Comparison of ENCODE assay signal across 8 mouse cellular contexts in genomic region chr7:44589946-44590345, GRCm38 (mm10). TPM values are rescaled to one million over a fixed set of nuclear protein-coding genes. Genes with fewer than 3 reads are reported as not detected.
DNase-seq lines count a peak whose midpoint lies in the region; ATAC-seq and TF ChIP-seq lines count a peak whose summit lies in the region.

No protein-coding gene starts in this region.

- no peak for ATAC-seq in lung, postnatal 0 days
- ATAC-seq in hindbrain, embryonic 16.5 days = no peak
- ATAC-seq in liver, embryonic 16.5 days (ENCODE audit: low read depth) = no peak
- no peak for ATAC-seq in erythroblast, adult 5-6 weeks (replicated peaks; ENCODE audit: low FRiP score, poor library complexity, severe bottlenecking)

- no peaks in the 10 kb centered on the region for H3K9me3 ChIP-seq in lung, postnatal 0 days (ENCODE audit: low read length)
- H3K9me3 ChIP-seq in hindbrain, embryonic 16.5 days (ENCODE audit: control insufficient read depth, low read length) = no peaks in the 10 kb centered on the region
- no peaks in the 10 kb centered on the region for H3K9me3 ChIP-seq in liver, embryonic 16.5 days (replicated peaks; ENCODE audit: control insufficient read depth, low read length)

- TF ChIP-seq CTCF in lung, postnatal 0 days (IDR thresholded peaks at IDR 0.05) = no peak
- TF ChIP-seq CTCF in cortical plate, adult 2 months (IDR thresholded peaks at IDR 0.05; ENCODE audit: extremely low read depth, insufficient read depth, low read length) = no peak

- H3K27ac ChIP-seq in lung, postnatal 0 days (ENCODE audit: low read length) = no peak overlapping the region
- no peak overlapping the region for H3K27ac ChIP-seq in cortical plate, adult 2 months (ENCODE audit: insufficient read depth, low read length)
- peak overlapping the region; percentile 71 for H3K27ac ChIP-seq in hindbrain, embryonic 16.5 days (ENCODE audit: low read depth, low read length)
- no peak overlapping the region for H3K27ac ChIP-seq in liver, embryonic 16.5 days (ENCODE audit: low read length)

- H3K36me3 ChIP-seq in lung, postnatal 0 days (ENCODE audit: insufficient read depth, low read length) = no peaks in the 10 kb centered on the region
- no peaks in the 10 kb centered on the region for H3K36me3 ChIP-seq in hindbrain, embryonic 16.5 days (ENCODE audit: control insufficient read depth, insufficient read depth, low read length)
- H3K36me3 ChIP-seq in liver, embryonic 16.5 days (ENCODE audit: control insufficient read depth, insufficient read depth) = no peaks in the 10 kb centered on the region

- no peak overlapping the region for H3K9ac ChIP-seq in lung, postnatal 0 days (replicated peaks; ENCODE audit: low read depth)
- peak overlapping the region; percentile 63 for H3K9ac ChIP-seq in hindbrain, embryonic 16.5 days (ENCODE audit: low read depth, low read length)
- no peak overlapping the region for H3K9ac ChIP-seq in liver, embryonic 16.5 days (ENCODE audit: low read depth, low read length)

- no peak for TF ChIP-seq EP300 in lung, postnatal 0 days (IDR thresholded peaks at IDR 0.05)

- H3K4me2 ChIP-seq in lung, postnatal 0 days (replicated peaks; ENCODE audit: low read depth, low read length) = peak overlapping the region; percentile 97
- peak overlapping the region; percentile 91 for H3K4me2 ChIP-seq in hindbrain, embryonic 16.5 days (ENCODE audit: low read length)
- H3K4me2 ChIP-seq in liver, embryonic 16.5 days (ENCODE audit: low read depth, low read length) = peak overlapping the region; percentile 19; the same call in 1 of the 2 replicates

- peaks cover 8% of the 10 kb centered on the region; the same call in 1 of the 2 replicates for H3K27me3 ChIP-seq in lung, postnatal 0 days (replicated peaks; ENCODE audit: insufficient read depth, low read length)
- no peaks in the 10 kb centered on the region for H3K27me3 ChIP-seq in hindbrain, embryonic 16.5 days (replicated peaks; ENCODE audit: control insufficient read depth, insufficient read depth, low read length)
- H3K27me3 ChIP-seq in liver, embryonic 16.5 days (ENCODE audit: control insufficient read depth, insufficient read depth, low read depth, low read length) = peaks cover 91% of the 10 kb centered on the region

- 3% methylated on average over 13 of the region's 13 CpGs for WGBS in lung, postnatal 0 days
- WGBS in hindbrain, embryonic 16.5 days = 3% methylated on average over 13 of the region's 13 CpGs
- WGBS in liver, embryonic 16.5 days (ENCODE audit: insufficient replicate concordance) = 7% methylated on average over 13 of the region's 13 CpGs

- 0 out of 2 replicates have a peak, but pooled peaks cover 13% of the 10 kb centered on the region for H3K4me1 ChIP-seq in lung, postnatal 0 days (ENCODE audit: insufficient read depth, low read depth, low read length)
- peaks cover 5% of the 10 kb centered on the region; the same call in 1 of the 2 replicates for H3K4me1 ChIP-seq in cortical plate, adult 2 months (ENCODE audit: control insufficient read depth, insufficient read depth, low read length)
- H3K4me1 ChIP-seq in hindbrain, embryonic 16.5 days (ENCODE audit: control insufficient read depth, insufficient read depth, low read depth, low read length) = peaks cover 53% of the 10 kb centered on the region
- H3K4me1 ChIP-seq in liver, embryonic 16.5 days (ENCODE audit: control insufficient read depth, low read depth, low read length) = peaks cover 10% of the 10 kb centered on the region; the same call in 1 of the 2 replicates

- no peak for DNase-seq in lung, postnatal 0 days (ENCODE audit: low spot score)
- DNase-seq in lung, postnatal 36 days = no peak
- DNase-seq in adrenal gland, postnatal 14 days = no peak
- no peak for DNase-seq in adrenal gland, postnatal 36 days

- no peak for TF ChIP-seq POLR2A in cortical plate, adult 2 months (IDR thresholded peaks at IDR 0.05; ENCODE audit: extremely low read depth, insufficient read depth, low read length)

- no peak overlapping the region for H3K4me3 ChIP-seq in lung, postnatal 0 days (ENCODE audit: low read depth, low read length)
- peak overlapping the region; percentile 43 for H3K4me3 ChIP-seq in cortical plate, adult 2 months (ENCODE audit: insufficient read depth, low read length)
- peak overlapping the region; percentile 72 for H3K4me3 ChIP-seq in hindbrain, embryonic 16.5 days (ENCODE audit: low read length)
- no peak overlapping the region for H3K4me3 ChIP-seq in liver, embryonic 16.5 days (ENCODE audit: low read depth, low read length)

RNA-seq across cellular contexts. Expression of gene Kcnc3, which starts 0.5 kb away (rescaled TPM):
- polyA plus RNA-seq in lung, postnatal 0 days (2015; fragmentation: Nextera tagmentation; extraction: Ambion mirVana) = 3.8 TPM in 2 replicates
- polyA plus RNA-seq in cortical plate, adult 2 months (2012; rRNA removed) = 54.9 and 62.0 TPM in 2 replicates
- polyA plus RNA-seq in hindbrain, embryonic 16.5 days (2015; fragmentation: Nextera tagmentation; extraction: Ambion mirVana) = 6.4 and 8.5 TPM in 2 replicates
- 0.06 and 0.07 TPM in 2 replicates for polyA plus RNA-seq in liver, embryonic 16.5 days (2015; fragmentation: Nextera tagmentation; extraction: Ambion mirVana)
- total RNA-seq in erythroblast, adult 5-6 weeks (2015; ENCODE audit: low replicate concordance) = not detected in 2 replicates
- total RNA-seq in erythroblast, adult 5-6 weeks (2017; ENCODE audit: low replicate concordance) = 0.42 TPM in 1 of 2 replicates, not detected in the other
- total RNA-seq in adrenal gland, postnatal 14 days (2021) = 5.5 and 6.8 TPM in 2 replicates
- 1 to 10 TPM; 2.6 to 3.9 TPM for total RNA-seq in adrenal gland, postnatal 36 days (2021)

RNA-seq across cellular contexts. Expression of gene Napsa, which starts 17.8 kb away (rescaled TPM):
- polyA plus RNA-seq in lung, postnatal 0 days (2015; fragmentation: Nextera tagmentation; extraction: Ambion mirVana) = 824 and 832 TPM in 2 replicates
- 0.26 and 0.61 TPM in 2 replicates for polyA plus RNA-seq in cortical plate, adult 2 months (2012; rRNA removed)
- polyA plus RNA-seq in hindbrain, embryonic 16.5 days (2015; fragmentation: Nextera tagmentation; extraction: Ambion mirVana) = 1.1 and 1.6 TPM in 2 replicates
- polyA plus RNA-seq in liver, embryonic 16.5 days (2015; fragmentation: Nextera tagmentation; extraction: Ambion mirVana) = 11.5 and 12.2 TPM in 2 replicates
- total RNA-seq in erythroblast, adult 5-6 weeks (2015; ENCODE audit: low replicate concordance) = 66.9 TPM in 2 replicates
- total RNA-seq in erythroblast, adult 5-6 weeks (2017; ENCODE audit: low replicate concordance) = 18.0 and 26.1 TPM in 2 replicates
- 2.0 and 10.4 TPM in 2 replicates for total RNA-seq in adrenal gland, postnatal 14 days (2021)
- under 1 TPM; 0.40 to 0.89 TPM for total RNA-seq in adrenal gland, postnatal 36 days (2021)

RNA-seq across cellular contexts. Expression of gene Nr1h2, which starts 36.2 kb away (rescaled TPM):
- polyA plus RNA-seq in lung, postnatal 0 days (2015; fragmentation: Nextera tagmentation; extraction: Ambion mirVana) = 74.8 and 84.3 TPM in 2 replicates
- polyA plus RNA-seq in cortical plate, adult 2 months (2012; rRNA removed) = 89.5 and 89.6 TPM in 2 replicates
- 62.0 and 66.1 TPM in 2 replicates for polyA plus RNA-seq in hindbrain, embryonic 16.5 days (2015; fragmentation: Nextera tagmentation; extraction: Ambion mirVana)
- 41.0 and 45.9 TPM in 2 replicates for polyA plus RNA-seq in liver, embryonic 16.5 days (2015; fragmentation: Nextera tagmentation; extraction: Ambion mirVana)
- total RNA-seq in erythroblast, adult 5-6 weeks (2015; ENCODE audit: low replicate concordance) = 34.4 and 41.8 TPM in 2 replicates
- total RNA-seq in erythroblast, adult 5-6 weeks (2017; ENCODE audit: low replicate concordance) = 32.0 and 41.0 TPM in 2 replicates
- total RNA-seq in adrenal gland, postnatal 14 days (2021) = 105 and 114 TPM in 2 replicates
- 100 to 1,000 TPM in 1 of 2 experiments, 10 to 100 TPM in 1; 98.5 to 113 TPM for total RNA-seq in adrenal gland, postnatal 36 days (2021)

RNA-seq across cellular contexts. Expression of gene Pold1, which starts 41.3 kb away (rescaled TPM):
- 13.5 and 17.5 TPM in 2 replicates for polyA plus RNA-seq in lung, postnatal 0 days (2015; fragmentation: Nextera tagmentation; extraction: Ambion mirVana)
- polyA plus RNA-seq in cortical plate, adult 2 months (2012; rRNA removed) = 11.1 and 11.6 TPM in 2 replicates
- 20.5 and 26.3 TPM in 2 replicates for polyA plus RNA-seq in hindbrain, embryonic 16.5 days (2015; fragmentation: Nextera tagmentation; extraction: Ambion mirVana)
- 47.8 and 48.8 TPM in 2 replicates for polyA plus RNA-seq in liver, embryonic 16.5 days (2015; fragmentation: Nextera tagmentation; extraction: Ambion mirVana)
- 21.3 and 26.5 TPM in 2 replicates for total RNA-seq in erythroblast, adult 5-6 weeks (2015; ENCODE audit: low replicate concordance)
- 16.2 and 29.3 TPM in 2 replicates for total RNA-seq in erythroblast, adult 5-6 weeks (2017; ENCODE audit: low replicate concordance)
- 17.5 and 28.0 TPM in 2 replicates for total RNA-seq in adrenal gland, postnatal 14 days (2021)
- 10 to 100 TPM; 12.6 to 17.0 TPM for total RNA-seq in adrenal gland, postnatal 36 days (2021)

RNA-seq across cellular contexts. Expression of gene Spib, which starts 58.1 kb away (rescaled TPM):
- polyA plus RNA-seq in lung, postnatal 0 days (2015; fragmentation: Nextera tagmentation; extraction: Ambion mirVana) = 0.72 and 1.2 TPM in 2 replicates
- 0.08 and 0.27 TPM in 2 replicates for polyA plus RNA-seq in cortical plate, adult 2 months (2012; rRNA removed)
- not detected in 2 replicates for polyA plus RNA-seq in hindbrain, embryonic 16.5 days (2015; fragmentation: Nextera tagmentation; extraction: Ambion mirVana)
- 1.5 and 2.0 TPM in 2 replicates for polyA plus RNA-seq in liver, embryonic 16.5 days (2015; fragmentation: Nextera tagmentation; extraction: Ambion mirVana)
- total RNA-seq in erythroblast, adult 5-6 weeks (2015; ENCODE audit: low replicate concordance) = 1.7 and 1.9 TPM in 2 replicates
- 1.9 and 2.6 TPM in 2 replicates for total RNA-seq in erythroblast, adult 5-6 weeks (2017; ENCODE audit: low replicate concordance)
- 3.4 and 15.4 TPM in 2 replicates for total RNA-seq in adrenal gland, postnatal 14 days (2021)
- under 1 TPM; 0.30 to 0.49 TPM for total RNA-seq in adrenal gland, postnatal 36 days (2021)

Comparison
In these comparisons a context has a peak if more than half of its experiments do, and no peak if none do; other contexts are left out.
1. H3K4me2 ChIP-seq: peak in every context shown above with its lines; median percentile 97 in lung, postnatal 0 days; 91 in hindbrain, embryonic 16.5 days; 19 in liver, embryonic 16.5 days.
2. H3K4me3 ChIP-seq: peak in cortical plate, adult 2 months (single experiment) and hindbrain, embryonic 16.5 days (single experiment); none in lung, postnatal 0 days (single experiment) and liver, embryonic 16.5 days (single experiment).
3. RNA of gene Napsa, which starts 17.8 kb away (polyA plus RNA-seq): 824 to 832 TPM in lung, postnatal 0 days; 11.5 to 12.2 TPM in liver, embryonic 16.5 days, 1.1 to 1.6 TPM in hindbrain, embryonic 16.5 days and 0.26 to 0.61 TPM in cortical plate, adult 2 months; every median in the first group is over 10 times any median in the second.